21 mouse cellular contexts compared by ENCODE assay signal in genomic region chr1:168394535-168394934, GRCm38 (mm10). TPM values are rescaled to one million over a fixed set of nuclear protein-coding genes. Genes with fewer than 3 reads are reported as not detected.
DNase-seq lines count a peak whose midpoint lies in the region; ATAC-seq and TF ChIP-seq lines count a peak whose summit lies in the region.
"Had no signal": no experiment of that assay in that cellular context is flagged by ENCODE, and none has a peak within 500 bp of the region (broad histone marks: within the 10 kb centered on the region; RNA-seq: fewer than 3 reads in every experiment).

No protein-coding gene starts in this region.

- no peak for TF ChIP-seq CTCF in lung, adult 2 months (IDR thresholded peaks at IDR 0.05; ENCODE audit: insufficient read depth, low read length)

- no peaks in the 10 kb centered on the region for H3K9me3 ChIP-seq in forebrain, embryonic 10.5 days
- no peaks in the 10 kb centered on the region for H3K9me3 ChIP-seq in forebrain, embryonic 16.5 days (ENCODE audit: control insufficient read depth, low read length)
- no peaks in the 10 kb centered on the region for H3K9me3 ChIP-seq in heart, embryonic 13.5 days
- H3K9me3 ChIP-seq in heart, embryonic 10.5 days = no peaks in the 10 kb centered on the region
- H3K9me3 ChIP-seq in lung, embryonic 16.5 days (ENCODE audit: control insufficient read depth, low read length) = no peaks in the 10 kb centered on the region
- H3K9me3 ChIP-seq: embryonic facial prominence, embryonic 13.5 days; hindbrain, embryonic 13.5 days; intestine, embryonic 15.5 days; limb, embryonic 10.5 days; liver, embryonic 12.5 days; midbrain, embryonic 12.5 days had no signal

- TF ChIP-seq POLR2A in lung, adult 2 months (IDR thresholded peaks at IDR 0.05; ENCODE audit: borderline replicate concordance, extremely low read depth, low read depth, low read length) = no peak

- no peak overlapping the region for H3K9ac ChIP-seq in forebrain, embryonic 16.5 days (replicated peaks; ENCODE audit: low read depth, low read length)
- peak overlapping the region; percentile 34 for H3K9ac ChIP-seq in heart, embryonic 13.5 days
- H3K9ac ChIP-seq in lung, embryonic 16.5 days (ENCODE audit: low read length) = no peak overlapping the region
- H3K9ac ChIP-seq: embryonic facial prominence, embryonic 13.5 days; hindbrain, embryonic 13.5 days; intestine, embryonic 15.5 days; liver, embryonic 12.5 days; midbrain, embryonic 12.5 days had no signal

- 84% methylated on average over 6 of the region's 6 CpGs for WGBS in forebrain, embryonic 10.5 days
- 30% methylated on average over 6 of the region's 6 CpGs for WGBS in forebrain, embryonic 16.5 days
- 63% methylated on average over 6 of the region's 6 CpGs for WGBS in heart, embryonic 13.5 days
- WGBS in heart, embryonic 10.5 days = 80% methylated on average over 6 of the region's 6 CpGs
- WGBS in lung, embryonic 16.5 days = 63% methylated on average over 6 of the region's 6 CpGs
- WGBS in lung, adult 2 months = 56% methylated on average over 6 of the region's 6 CpGs

- no peak overlapping the region for H3K4me3 ChIP-seq in forebrain, embryonic 10.5 days
- no peak overlapping the region for H3K4me3 ChIP-seq in forebrain, embryonic 16.5 days (replicated peaks; ENCODE audit: low read length)
- no peak overlapping the region for H3K4me3 ChIP-seq in heart, embryonic 13.5 days
- H3K4me3 ChIP-seq in heart, embryonic 10.5 days = no peak overlapping the region
- H3K4me3 ChIP-seq in lung, embryonic 16.5 days (ENCODE audit: low read length) = no peak overlapping the region
- H3K4me3 ChIP-seq in lung, adult 2 months (replicated peaks; ENCODE audit: extremely low read depth, low read depth, low read length) = no peak overlapping the region
- H3K4me3 ChIP-seq: embryonic facial prominence, embryonic 13.5 days; hindbrain, embryonic 13.5 days; intestine, embryonic 15.5 days; limb, embryonic 10.5 days; liver, embryonic 12.5 days; midbrain, embryonic 12.5 days; myocyte had no signal

- H3K27ac ChIP-seq in forebrain, embryonic 10.5 days = peak overlapping the region; percentile 85
- H3K27ac ChIP-seq in forebrain, embryonic 16.5 days (ENCODE audit: low read length) = no peak overlapping the region
- peak overlapping the region; percentile 89 for H3K27ac ChIP-seq in heart, embryonic 13.5 days (replicated peaks)
- no peak overlapping the region for H3K27ac ChIP-seq in heart, embryonic 10.5 days
- H3K27ac ChIP-seq in lung, embryonic 16.5 days (ENCODE audit: low read length) = peak overlapping the region; percentile 29; the same call in 1 of the 2 replicates
- H3K27ac ChIP-seq: hindbrain, embryonic 13.5 days; intestine, embryonic 15.5 days; liver, embryonic 12.5 days; macrophage; midbrain, embryonic 12.5 days had no signal

- peaks cover 58% of the 10 kb centered on the region for H3K36me3 ChIP-seq in forebrain, embryonic 10.5 days (replicated peaks)
- peaks cover 2% of the 10 kb centered on the region; the same call in 1 of the 2 replicates for H3K36me3 ChIP-seq in forebrain, embryonic 16.5 days (ENCODE audit: control insufficient read depth, insufficient read depth)
- peaks cover 48% of the 10 kb centered on the region for H3K36me3 ChIP-seq in heart, embryonic 13.5 days
- peaks cover 36% of the 10 kb centered on the region for H3K36me3 ChIP-seq in heart, embryonic 10.5 days
- peaks cover 5% of the 10 kb centered on the region; the same call in 1 of the 2 replicates for H3K36me3 ChIP-seq in lung, embryonic 16.5 days (ENCODE audit: control insufficient read depth, insufficient read depth, low read length)
- H3K36me3 ChIP-seq: intestine, embryonic 15.5 days; liver, embryonic 12.5 days had no signal

- no peak overlapping the region for H3K4me2 ChIP-seq in forebrain, embryonic 16.5 days (ENCODE audit: low read length)
- no peak overlapping the region for H3K4me2 ChIP-seq in heart, embryonic 13.5 days
- no peak overlapping the region for H3K4me2 ChIP-seq in lung, embryonic 16.5 days (ENCODE audit: low read depth, low read length)
- H3K4me2 ChIP-seq: embryonic facial prominence, embryonic 13.5 days; hindbrain, embryonic 13.5 days; intestine, embryonic 15.5 days; liver, embryonic 12.5 days; midbrain, embryonic 12.5 days had no signal

- peaks cover 71% of the 10 kb centered on the region for H3K4me1 ChIP-seq in forebrain, embryonic 10.5 days
- peaks cover 54% of the 10 kb centered on the region for H3K4me1 ChIP-seq in forebrain, embryonic 16.5 days (replicated peaks; ENCODE audit: control insufficient read depth, insufficient read depth, low read length)
- H3K4me1 ChIP-seq in heart, embryonic 13.5 days = peaks cover 73% of the 10 kb centered on the region
- H3K4me1 ChIP-seq in heart, embryonic 10.5 days = peaks cover 57% of the 10 kb centered on the region
- H3K4me1 ChIP-seq in lung, embryonic 16.5 days (replicated peaks; ENCODE audit: control insufficient read depth, insufficient read depth, low read length) = peaks cover 50% of the 10 kb centered on the region
- H3K4me1 ChIP-seq in lung, adult 2 months (ENCODE audit: control insufficient read depth, insufficient read depth, low read length) = peaks cover 16% of the 10 kb centered on the region

- intact Hi-C loops in heart, postnatal 10 days (cut with DNase I) = no loop called here

- no peaks in the 10 kb centered on the region for H3K27me3 ChIP-seq in forebrain, embryonic 10.5 days (ENCODE audit: poor library complexity, severe bottlenecking)
- no peaks in the 10 kb centered on the region for H3K27me3 ChIP-seq in forebrain, embryonic 16.5 days (replicated peaks; ENCODE audit: control insufficient read depth, insufficient read depth, low read length)
- no peaks in the 10 kb centered on the region for H3K27me3 ChIP-seq in heart, embryonic 13.5 days (replicated peaks)
- no peaks in the 10 kb centered on the region for H3K27me3 ChIP-seq in heart, embryonic 10.5 days (ENCODE audit: insufficient read depth, poor library complexity, severe bottlenecking)
- H3K27me3 ChIP-seq in lung, embryonic 16.5 days (ENCODE audit: control insufficient read depth, insufficient read depth, low read depth, low read length) = no peaks in the 10 kb centered on the region
- H3K27me3 ChIP-seq: embryonic facial prominence, embryonic 13.5 days; hindbrain, embryonic 13.5 days; intestine, embryonic 15.5 days; liver, embryonic 12.5 days; midbrain, embryonic 12.5 days had no signal

- no peak for DNase-seq in forebrain, embryonic 10.5 days (ENCODE audit: extremely low spot score, low spot score)
- DNase-seq in heart, embryonic 10.5 days (ENCODE audit: low spot score) = no peak
- no peak for DNase-seq in lung, adult 2 months
- DNase-seq in heart, postnatal 10 days = peak; percentile 47 to 56
- no peak for DNase-seq in spleen, postnatal 10 days (ENCODE audit: low spot score in 2 of 2)
- DNase-seq: cerebellum, postnatal 36 days; gastrocnemius, postnatal 14 days; kidney, postnatal 14 days; spleen, adult 18-20 months; thymus, postnatal 14 days had no signal

- no peak for ATAC-seq in forebrain, embryonic 16.5 days
- no peak for ATAC-seq in heart, embryonic 13.5 days (ENCODE audit: extremely low read depth, insufficient number of reproducible peaks, low FRiP score, low TSS enrichment)
- ATAC-seq in lung, embryonic 16.5 days (ENCODE audit: low read depth) = no peak
- ATAC-seq: intestine, embryonic 15.5 days; liver, embryonic 12.5 days had no signal

RNA-seq across cellular contexts. Expression of gene Pbx1, which starts 37.5 kb away (rescaled TPM):
- polyA plus RNA-seq in forebrain, embryonic 10.5 days (2016; fragmentation: Nextera tagmentation; extraction: Ambion mirVana) = 38.2 and 38.8 TPM in 2 replicates
- polyA plus RNA-seq in forebrain, embryonic 16.5 days (2015; fragmentation: Nextera tagmentation; extraction: Ambion mirVana) = 82.9 and 91.2 TPM in 2 replicates
- polyA plus RNA-seq in heart, embryonic 13.5 days (2015; fragmentation: Nextera tagmentation; extraction: Ambion mirVana) = 23.2 and 23.7 TPM in 2 replicates
- polyA plus RNA-seq in heart, embryonic 10.5 days (2016; fragmentation: Nextera tagmentation; extraction: Ambion mirVana) = 19.7 and 29.5 TPM in 2 replicates
- polyA plus RNA-seq in lung, embryonic 16.5 days (2015; fragmentation: Nextera tagmentation; extraction: Ambion mirVana) = 34.0 and 34.3 TPM in 2 replicates
- 45.2 and 56.8 TPM in 2 replicates for polyA plus RNA-seq in lung, adult 2 months (2012; rRNA removed)
- total RNA-seq in heart, postnatal 10 days (2021) = 10 to 100 TPM; 67.4 to 78.3 TPM

Comparison
In these comparisons a context has a peak if more than half of its experiments do, and no peak if none do; other contexts are left out.
1. DNase-seq: peak in heart, postnatal 10 days (2 of 2); none in forebrain, embryonic 10.5 days (single experiment), heart, embryonic 10.5 days (single experiment), lung, adult 2 months (single experiment) and spleen, postnatal 10 days (0 of 2).
2. H3K27ac ChIP-seq: peak in forebrain, embryonic 10.5 days (single experiment), heart, embryonic 13.5 days (single experiment) and lung, embryonic 16.5 days (single experiment); none in forebrain, embryonic 16.5 days (single experiment) and heart, embryonic 10.5 days (single experiment).